Mouse (Mus musculus): ENCODE measurements at regions not wholly inside any gene's neighbourhood (a gene's known extent, or its start where the extent isn't known, plus 50 kb on each side); places are given as distances from the start of the nearest gene placed in this dataset.

DNA sequence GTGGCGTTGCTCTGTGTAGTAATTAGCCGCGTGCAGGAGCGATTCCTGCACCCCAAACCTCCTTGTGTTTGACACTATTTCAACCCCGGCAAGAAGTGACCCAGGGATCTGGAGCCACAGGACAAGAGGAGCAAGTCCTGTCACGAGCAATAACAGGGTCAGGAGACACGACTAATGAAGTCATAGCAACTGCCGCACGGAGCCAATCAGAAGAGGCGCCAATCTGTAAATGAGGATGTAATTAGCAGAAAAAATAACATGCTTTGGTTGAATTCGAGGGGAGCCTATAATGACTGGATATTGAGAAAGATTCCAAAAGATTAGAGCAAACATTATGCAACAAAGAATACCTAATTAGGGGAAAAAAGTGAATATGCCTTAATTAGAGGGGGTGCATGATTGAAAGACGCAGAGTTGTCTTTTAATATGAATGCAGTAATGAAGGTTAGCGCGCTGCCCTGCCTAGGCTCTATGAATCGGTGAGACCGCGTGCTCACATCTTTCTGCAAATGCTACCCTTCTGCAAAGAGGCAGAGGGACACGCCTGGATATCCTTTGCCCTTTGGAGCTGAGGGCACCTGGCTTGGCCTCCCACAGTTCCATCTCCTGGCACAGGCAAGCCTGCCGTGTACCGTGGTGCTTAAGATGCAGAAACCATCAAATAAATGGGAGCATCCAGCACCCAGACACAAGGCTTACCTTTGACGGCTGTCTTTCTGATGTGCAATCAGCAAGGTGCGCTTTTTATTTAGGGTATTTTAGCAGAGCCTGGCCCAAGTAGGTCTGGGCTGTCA is 220.9 kb upstream of the Tshz3 start:
- Histone ChIP-seq H3K4me2 (ENCODE audit: low read depth, low read length, severe bottlenecking) (peak overlapping the region; percentile 34; the same call in 1 of the 2 replicates), H3K27ac (ENCODE audit: low read depth, low read length) (no peak overlapping the region), H3K27me3 (ENCODE audit: control insufficient read depth, insufficient read depth, low read length) (no peaks in the 10 kb centered on the region), H3K9ac (ENCODE audit: low read length) (no peak overlapping the region), H3K36me3 (ENCODE audit: control insufficient read depth, insufficient read depth, low read length) (no peaks in the 10 kb centered on the region), H3K4me1 (replicated peaks; ENCODE audit: control insufficient read depth, insufficient read depth, low read length) (no peaks in the 10 kb centered on the region; the same call in 1 of the 2 replicates), H3K9me3 (ENCODE audit: control insufficient read depth, low read length) (no peaks in the 10 kb centered on the region), H3K4me3 (ENCODE audit: low read depth, low read length) (no peak overlapping the region)
- peak; percentile 59 for DNase-seq (ENCODE audit: low spot score)
- WGBS: 44% methylated on average over 22 of the region's 22 CpGs
- peak; percentile 75 for ATAC-seq (replicated peaks; ENCODE audit: low FRiP score)

DNA sequence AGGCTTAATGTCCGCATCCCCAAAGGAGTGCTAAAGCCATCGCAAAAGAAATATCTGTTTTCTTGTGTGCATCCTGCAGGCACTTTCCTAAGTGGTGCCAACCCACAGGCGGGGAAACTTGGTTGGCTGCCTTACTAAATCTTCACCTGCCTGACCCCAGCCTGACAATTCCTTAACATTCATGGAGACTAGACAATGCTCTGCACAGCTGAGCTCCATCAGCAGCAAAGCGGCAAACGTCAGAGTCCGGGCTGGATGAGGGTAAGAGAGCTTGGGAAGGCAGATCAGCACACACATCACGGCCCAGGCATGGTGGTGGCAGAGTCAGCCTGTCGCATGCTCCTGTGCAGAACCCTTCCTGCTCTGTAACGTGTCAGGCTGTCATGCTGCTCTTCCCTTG is 209.8 kb upstream of the Tshz3 start:
- Histone ChIP-seq H3K9me3 (ENCODE audit: control insufficient read depth, low read length) (no peaks in the 10 kb centered on the region), H3K9ac (ENCODE audit: low read length) (no peak overlapping the region), H3K4me2 (ENCODE audit: low read depth, low read length, severe bottlenecking) (no peak overlapping the region), H3K36me3 (ENCODE audit: control insufficient read depth, insufficient read depth, low read length) (no peaks in the 10 kb centered on the region), H3K4me3 (ENCODE audit: low read depth, low read length) (no peak overlapping the region), H3K4me1 (replicated peaks; ENCODE audit: control insufficient read depth, insufficient read depth, low read length) (no peaks in the 10 kb centered on the region), H3K27ac (ENCODE audit: low read depth, low read length) (no peak overlapping the region), H3K27me3 (ENCODE audit: control insufficient read depth, insufficient read depth, low read length) (no peaks in the 10 kb centered on the region)
- ATAC-seq (replicated peaks; ENCODE audit: low FRiP score) (no peak), DNase-seq (ENCODE audit: low spot score) (no peak)
- 87% methylated on average over 9 of the region's 9 CpGs for whole genome bisulfite sequencing

- DNase-seq (ENCODE audit: low spot score) (no peak), ATAC-seq (replicated peaks; ENCODE audit: low FRiP score) (no peak)
- Histone ChIP-seq H3K4me3 (ENCODE audit: low read depth, low read length) (no peak overlapping the region), H3K36me3 (ENCODE audit: control insufficient read depth, insufficient read depth, low read length) (no peaks in the 10 kb centered on the region), H3K27me3 (ENCODE audit: control insufficient read depth, insufficient read depth, low read length) (no peaks in the 10 kb centered on the region), H3K4me2 (ENCODE audit: low read depth, low read length, severe bottlenecking) (no peak overlapping the region), H3K9me3 (ENCODE audit: control insufficient read depth, low read length) (no peaks in the 10 kb centered on the region), H3K9ac (ENCODE audit: low read length) (no peak overlapping the region), H3K27ac (ENCODE audit: low read depth, low read length) (no peak overlapping the region), H3K4me1 (replicated peaks; ENCODE audit: control insufficient read depth, insufficient read depth, low read length) (no peaks in the 10 kb centered on the region)
- WGBS: 80% methylated on average over 10 of the region's 10 CpGs
Observed at GRCm38 (mm10) chr7:36491173-36491581, 206.7 kb upstream of the Tshz3 start.

GRCm38 (mm10) chr7:36504010-36504875 is 193.7 kb upstream of the Tshz3 start:
- peak overlapping the region; percentile 62; the same call in 1 of the 2 replicates for H3K27ac ChIP-seq (ENCODE audit: low read depth, low read length)
- 34% methylated on average over 15 of the region's 15 CpGs for WGBS
- H3K36me3 ChIP-seq (ENCODE audit: control insufficient read depth, insufficient read depth, low read length): no peaks in the 10 kb centered on the region
- no peaks in the 10 kb centered on the region for H3K4me1 ChIP-seq (replicated peaks; ENCODE audit: control insufficient read depth, insufficient read depth, low read length)
- H3K4me3 ChIP-seq (ENCODE audit: low read depth, low read length): no peak overlapping the region
- ATAC-seq (replicated peaks; ENCODE audit: low FRiP score) (peak; percentile 94), DNase-seq (ENCODE audit: low spot score) (peak; percentile 73)
- no peak overlapping the region for H3K4me2 ChIP-seq (ENCODE audit: low read depth, low read length, severe bottlenecking)
- no peaks in the 10 kb centered on the region for H3K9me3 ChIP-seq (ENCODE audit: control insufficient read depth, low read length)
- no peaks in the 10 kb centered on the region for H3K27me3 ChIP-seq (ENCODE audit: control insufficient read depth, insufficient read depth, low read length)
- no peak overlapping the region for H3K9ac ChIP-seq (ENCODE audit: low read length)

GRCm38 (mm10) chr7:36507895-36508431 is 190.0 kb upstream of the Tshz3 start:
- no peak for ATAC-seq (replicated peaks; ENCODE audit: low FRiP score)
- Histone ChIP-seq H3K4me1 (replicated peaks; ENCODE audit: control insufficient read depth, insufficient read depth, low read length) (no peaks in the 10 kb centered on the region), H3K27ac (ENCODE audit: low read depth, low read length) (no peak overlapping the region), H3K27me3 (ENCODE audit: control insufficient read depth, insufficient read depth, low read length) (no peaks in the 10 kb centered on the region), H3K9me3 (ENCODE audit: control insufficient read depth, low read length) (no peaks in the 10 kb centered on the region), H3K4me3 (ENCODE audit: low read depth, low read length) (no peak overlapping the region), H3K9ac (ENCODE audit: low read length) (no peak overlapping the region), H3K36me3 (ENCODE audit: control insufficient read depth, insufficient read depth, low read length) (no peaks in the 10 kb centered on the region), H3K4me2 (ENCODE audit: low read depth, low read length, severe bottlenecking) (no peak overlapping the region)
- DNase-seq (ENCODE audit: low spot score): no peak
- 89% methylated on average over 9 of the region's 9 CpGs for WGBS

- H3K4me1 ChIP-seq (replicated peaks; ENCODE audit: control insufficient read depth, insufficient read depth, low read length): no peaks in the 10 kb centered on the region
- no peaks in the 10 kb centered on the region for H3K9me3 ChIP-seq (ENCODE audit: control insufficient read depth, low read length)
- no peaks in the 10 kb centered on the region for H3K36me3 ChIP-seq (ENCODE audit: control insufficient read depth, insufficient read depth, low read length)
- H3K9ac ChIP-seq (ENCODE audit: low read length): no peak overlapping the region
- no peak for DNase-seq (ENCODE audit: low spot score)
- no peaks in the 10 kb centered on the region for H3K27me3 ChIP-seq (ENCODE audit: control insufficient read depth, insufficient read depth, low read length)
- H3K27ac ChIP-seq (ENCODE audit: low read depth, low read length): no peak overlapping the region
- H3K4me3 ChIP-seq (ENCODE audit: low read depth, low read length): no peak overlapping the region
- 88% methylated on average over 3 of the region's 3 CpGs for WGBS
- H3K4me2 ChIP-seq (ENCODE audit: low read depth, low read length, severe bottlenecking): no peak overlapping the region
- ATAC-seq (replicated peaks; ENCODE audit: low FRiP score): no peak
Observed at GRCm38 (mm10) chr7:36513680-36514079, 184.2 kb upstream of the Tshz3 start.

DNA sequence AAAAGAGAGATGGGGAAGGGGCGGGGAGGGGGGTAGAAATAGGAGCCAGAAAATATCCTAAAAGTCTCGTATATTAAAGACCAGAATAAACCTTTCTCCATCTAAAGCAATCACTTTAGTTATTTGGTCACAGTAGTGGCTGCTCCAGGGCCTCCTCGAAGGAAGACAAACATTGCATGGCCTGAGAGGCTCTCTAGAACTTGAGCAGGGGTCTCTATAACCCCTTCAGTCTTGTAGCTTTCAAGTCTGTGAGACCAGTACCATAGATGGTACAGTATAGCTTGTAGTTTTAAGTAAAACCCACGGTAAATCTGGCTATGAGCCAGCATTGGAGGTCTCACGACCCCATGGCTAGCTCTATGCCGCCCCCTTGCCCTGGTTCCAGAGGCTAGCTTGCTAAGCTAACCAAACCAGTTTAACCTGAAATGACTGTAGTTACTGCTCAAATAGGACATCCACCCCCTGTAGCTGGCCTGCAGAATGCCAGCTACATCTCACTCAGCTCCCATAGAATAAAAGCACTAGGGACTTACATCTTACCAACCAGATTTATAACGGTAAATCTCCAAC is 181.7 kb upstream of the Tshz3 start:
- Histone ChIP-seq H3K9me3 (ENCODE audit: control insufficient read depth, low read length) (no peaks in the 10 kb centered on the region), H3K9ac (ENCODE audit: low read length) (no peak overlapping the region), H3K27me3 (ENCODE audit: control insufficient read depth, insufficient read depth, low read length) (no peaks in the 10 kb centered on the region), H3K4me1 (replicated peaks; ENCODE audit: control insufficient read depth, insufficient read depth, low read length) (no peaks in the 10 kb centered on the region), H3K27ac (ENCODE audit: low read depth, low read length) (no peak overlapping the region), H3K4me3 (ENCODE audit: low read depth, low read length) (no peak overlapping the region), H3K36me3 (ENCODE audit: control insufficient read depth, insufficient read depth, low read length) (no peaks in the 10 kb centered on the region), H3K4me2 (ENCODE audit: low read depth, low read length, severe bottlenecking) (no peak overlapping the region)
- ATAC-seq (replicated peaks; ENCODE audit: low FRiP score): no peak
- DNase-seq (ENCODE audit: low spot score): no peak
- 64% methylated on average over 7 of the region's 7 CpGs for WGBS

DNA sequence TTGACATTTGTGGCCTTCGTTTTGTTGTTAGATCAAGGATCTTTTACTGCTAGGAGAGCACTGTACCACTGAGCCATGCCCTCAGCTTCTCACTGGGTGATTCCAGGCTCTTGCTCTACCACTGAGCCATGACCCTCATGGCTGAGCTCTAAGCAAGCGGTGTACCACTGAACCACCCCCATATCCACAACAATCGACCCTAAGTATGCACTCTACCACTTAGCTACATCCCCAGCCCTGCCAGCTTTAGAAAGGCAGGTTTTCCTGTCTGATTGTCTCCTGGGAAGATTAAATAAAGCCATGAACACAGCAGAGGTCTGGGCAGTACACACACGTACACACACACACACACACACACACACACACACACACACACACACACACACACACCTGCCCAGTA is 178.9 kb upstream of the Tshz3 start:
- WGBS: 86% methylated on average over 4 of the region's 4 CpGs
- H3K9me3 ChIP-seq (ENCODE audit: control insufficient read depth, low read length): no peaks in the 10 kb centered on the region
- no peak overlapping the region for H3K4me3 ChIP-seq (ENCODE audit: low read depth, low read length)
- no peak overlapping the region for H3K4me2 ChIP-seq (ENCODE audit: low read depth, low read length, severe bottlenecking)
- no peaks in the 10 kb centered on the region for H3K4me1 ChIP-seq (replicated peaks; ENCODE audit: control insufficient read depth, insufficient read depth, low read length)
- no peaks in the 10 kb centered on the region for H3K27me3 ChIP-seq (ENCODE audit: control insufficient read depth, insufficient read depth, low read length)
- no peak for ATAC-seq (replicated peaks; ENCODE audit: low FRiP score)
- no peak overlapping the region for H3K9ac ChIP-seq (ENCODE audit: low read length)
- no peak overlapping the region for H3K27ac ChIP-seq (ENCODE audit: low read depth, low read length)
- no peaks in the 10 kb centered on the region for H3K36me3 ChIP-seq (ENCODE audit: control insufficient read depth, insufficient read depth, low read length)
- DNase-seq (ENCODE audit: low spot score): no peak
